Mouse (Mus musculus): ENCODE data around the gene Jakmip3. TPM values are rescaled to one million over a fixed set of nuclear protein-coding genes. Genes with fewer than 3 reads are reported as not detected.

The Jakmip3 gene
- total and polyA plus RNA-seq, 3 experiments, result not detected

DNA sequence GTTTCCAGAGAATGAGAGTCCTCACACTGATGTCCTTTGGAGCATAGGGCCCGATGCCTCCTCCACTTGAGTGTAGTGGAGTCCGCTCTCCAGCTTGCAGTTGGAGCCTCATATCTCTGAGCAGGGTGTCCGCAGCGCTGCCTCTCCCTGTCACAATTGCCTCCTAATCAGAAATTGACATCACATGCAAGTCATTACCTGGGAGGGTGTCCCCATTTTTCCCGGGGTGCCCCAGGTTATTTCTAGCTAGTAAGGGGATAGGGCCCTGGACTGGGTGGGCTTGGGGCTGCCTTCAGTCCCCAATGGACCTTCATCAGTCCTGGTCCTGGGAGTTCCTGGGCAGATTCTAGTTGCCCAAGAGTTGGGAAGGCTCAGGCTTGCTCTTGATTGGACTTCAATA lies 152.1 kb downstream of the Jakmip3 start:
- H3K4me3 ChIP-seq (replicated peaks in 1 of 3; ENCODE audit: low read depth in 2 of 3, low read length in 2 of 3, poor library complexity in 1 of 3), result no peak overlapping the region
- H3K4me2 ChIP-seq (ENCODE audit: insufficient read depth, low read depth, poor library complexity, severe bottlenecking), result no peak overlapping the region
- no peak for DNase-seq (ENCODE audit: extremely low read depth)
- H3K36me3 ChIP-seq (replicated peaks in 1 of 2; ENCODE audit: control insufficient read depth in 1 of 2, insufficient read depth in 1 of 2, low read length in 1 of 2), result no peaks in the 10 kb centered on the region
- in situ Hi-C loops (cut with MboI; ENCODE audit: low pct_ligation_motif_present, low pct_unique_long_range_greater_than_20kb, low sequenced_read_pairs) (no loop called here), dilution Hi-C loops (cut with MboI; ENCODE audit: extremely low pct_ligation_motif_present, extremely low pct_unique_long_range_greater_than_20kb, low sequenced_read_pairs) (no loop called here)
- H3K27ac ChIP-seq (ENCODE audit: insufficient read depth, low read depth), result no peak overlapping the region
- TF ChIP-seq MEF2A (IDR thresholded peaks at IDR 0.05; ENCODE audit: borderline replicate concordance, low read depth, low read length) (no peak), TCF12 (IDR thresholded peaks at IDR 0.05; ENCODE audit: low read depth, low read length) (no peak), SIN3A (IDR thresholded peaks at IDR 0.05; ENCODE audit: low read length) (no peak), JUN (IDR thresholded peaks at IDR 0.05; ENCODE audit: insufficient read depth, low read depth, low read length) (no peak), ZC3H11A (IDR thresholded peaks at IDR 0.05; ENCODE audit: low read depth, low read length) (no peak), ZNF384 (IDR thresholded peaks at IDR 0.05; ENCODE audit: low read depth, low read length) (no peak), HCFC1 (IDR thresholded peaks at IDR 0.05; ENCODE audit: low read depth, low read length) (no peak), IRF4 (IDR thresholded peaks at IDR 0.05; ENCODE audit: low read depth, low read length) (no peak), RCOR1 (conservative IDR thresholded peaks at IDR 0.05; ENCODE audit: low read depth, low read length) (no peak)
- no peaks in the 10 kb centered on the region for H3K4me1 ChIP-seq (ENCODE audit: control insufficient read depth in 1 of 2, insufficient read depth in 2 of 2)
- no peak overlapping the region for H3K9ac ChIP-seq (ENCODE audit: insufficient read depth, low read depth)
- no peaks in the 10 kb centered on the region for H3K79me2 ChIP-seq (replicated peaks; ENCODE audit: control insufficient read depth, extremely low read depth, insufficient read depth, poor library complexity, severe bottlenecking)
- H3K9me3 ChIP-seq (replicated peaks; ENCODE audit: low read length), result no peaks in the 10 kb centered on the region
- peaks cover 97% of the 10 kb centered on the region for H3K27me3 ChIP-seq (replicated peaks)

- H3K27me3 ChIP-seq (replicated peaks), result peaks cover 97% of the 10 kb centered on the region
- dilution Hi-C loops (cut with MboI; ENCODE audit: extremely low pct_ligation_motif_present, extremely low pct_unique_long_range_greater_than_20kb, low sequenced_read_pairs) (no loop called here), in situ Hi-C loops (cut with MboI; ENCODE audit: low pct_ligation_motif_present, low pct_unique_long_range_greater_than_20kb, low sequenced_read_pairs) (no loop called here)
- no peak overlapping the region for H3K27ac ChIP-seq (ENCODE audit: insufficient read depth, low read depth)
- H3K9ac ChIP-seq (ENCODE audit: insufficient read depth, low read depth), result no peak overlapping the region
- H3K36me3 ChIP-seq (replicated peaks in 1 of 2; ENCODE audit: control insufficient read depth in 1 of 2, insufficient read depth in 1 of 2, low read length in 1 of 2), result no peaks in the 10 kb centered on the region
- no peak overlapping the region for H3K4me2 ChIP-seq (ENCODE audit: insufficient read depth, low read depth, poor library complexity, severe bottlenecking)
- TF ChIP-seq RAD21 (IDR thresholded peaks at IDR 0.05; ENCODE audit: low read depth, low read length) (no peak), HCFC1 (IDR thresholded peaks at IDR 0.05; ENCODE audit: low read depth, low read length) (no peak), ELF1 (IDR thresholded peaks at IDR 0.05; ENCODE audit: low read depth, low read length) (no peak), MAZ (IDR thresholded peaks at IDR 0.05; ENCODE audit: low read depth, low read length) (no peak), CTCF (conservative IDR thresholded peaks at IDR 0.05 in 1 of 2, IDR thresholded peaks at IDR 0.05 in 1 of 2; ENCODE audit: low read depth in 2 of 2, low read length in 2 of 2) (no peak), ZC3H11A (IDR thresholded peaks at IDR 0.05; ENCODE audit: low read depth, low read length) (no peak), NRF1 (IDR thresholded peaks at IDR 0.05; ENCODE audit: low read depth, low read length) (no peak), POLR2AphosphoS2 (IDR thresholded peaks at IDR 0.05; ENCODE audit: low read depth, low read length) (no peak), CHD2 (IDR thresholded peaks at IDR 0.05; ENCODE audit: low read length) (no peak), EP300 (IDR thresholded peaks at IDR 0.05; ENCODE audit: low read length) (no peak), RCOR1 (conservative IDR thresholded peaks at IDR 0.05; ENCODE audit: low read depth, low read length) (no peak), ZNF384 (IDR thresholded peaks at IDR 0.05; ENCODE audit: low read depth, low read length) (no peak), TBP (conservative IDR thresholded peaks at IDR 0.05; ENCODE audit: low read depth, low read length) (no peak), IRF4 (IDR thresholded peaks at IDR 0.05; ENCODE audit: low read depth, low read length) (no peak), USF2 (conservative IDR thresholded peaks at IDR 0.05; ENCODE audit: low read depth, low read length) (no peak), POLR2A (IDR thresholded peaks at IDR 0.05; ENCODE audit: low read depth, low read length) (no peak), ZMIZ1 (IDR thresholded peaks at IDR 0.05; ENCODE audit: low read depth, low read length) (no peak), MEF2A (IDR thresholded peaks at IDR 0.05; ENCODE audit: borderline replicate concordance, low read depth, low read length) (no peak), CHD1 (IDR thresholded peaks at IDR 0.05; ENCODE audit: low read depth, low read length) (no peak), SIN3A (IDR thresholded peaks at IDR 0.05; ENCODE audit: low read length) (no peak)
- H3K79me2 ChIP-seq (replicated peaks; ENCODE audit: control insufficient read depth, extremely low read depth, insufficient read depth, poor library complexity, severe bottlenecking), result no peaks in the 10 kb centered on the region
- no peak overlapping the region for H3K4me3 ChIP-seq (replicated peaks in 1 of 3; ENCODE audit: low read depth in 2 of 3, low read length in 2 of 3, poor library complexity in 1 of 3)
- H3K9me3 ChIP-seq (replicated peaks; ENCODE audit: low read length), result no peaks in the 10 kb centered on the region
- no peaks in the 10 kb centered on the region for H3K4me1 ChIP-seq (ENCODE audit: control insufficient read depth in 1 of 2, insufficient read depth in 2 of 2)
- DNase-seq (ENCODE audit: extremely low read depth), result no peak
Measured at GRCm38 (mm10) chr7:139093124-139093523, 152.6 kb downstream of the Jakmip3 start.
